Mouse (Mus musculus) erythroblast, embryonic 14.5 days (primary cell): Measurements from ENCODE around the gene Gm5767.

ENCODE experiments used
- GATA1 ChIP-seq: IDR thresholded peaks from 2 replicates; pipeline ENCODE4 v1.6.1; 2012; ENCODE audit warnings: low read length, inconsistent platforms, mixed read lengths
- TAL1 ChIP-seq: IDR thresholded peaks from 3 replicates; pipeline ENCODE4 v1.6.1; 2012; ENCODE audit warnings: low read length, inconsistent platforms, mixed read lengths

DNA sequence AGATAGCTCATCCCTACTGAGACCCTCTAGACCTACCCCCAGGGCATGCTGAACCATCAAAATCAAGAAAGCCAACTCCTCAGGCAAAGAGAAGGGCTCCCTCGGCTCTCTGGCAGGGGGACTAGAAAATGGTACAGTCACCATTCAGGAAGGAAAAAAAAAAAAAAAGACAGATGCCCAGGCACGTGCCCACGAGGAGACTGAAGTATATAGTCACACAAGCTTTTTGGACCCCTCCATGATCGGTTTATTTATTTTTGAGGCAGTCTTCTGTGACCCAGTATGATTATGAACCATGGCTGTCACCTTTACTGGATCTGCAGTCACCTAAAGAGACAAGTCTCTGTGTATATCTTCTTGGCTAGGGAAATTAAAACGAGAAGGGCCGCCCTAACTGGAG is 7.2 kb upstream of the Gm5767 start:
- TF ChIP-seq GATA1 (no peak), TAL1 (no peak)
